Mouse (Mus musculus): ENCODE measurements around the gene Ube2e2.
"Not testable (repeated sequence)": the region's sequence is repeated elsewhere in the genome, so short reads cannot be mapped to it uniquely, and the experiment has no call there.

Gene Ube2e2

GRCm38 (mm10) chr14:18618603-18619002 lies 275.5 kb downstream of the Ube2e2 start:
- no peak for DNase-seq

- DNase-seq = no peak
Measured at GRCm38 (mm10) chr14:18601927-18602326, 292.1 kb downstream of the Ube2e2 start.

GRCm38 (mm10) chr14:18586239-18587034 lies 307.6 kb downstream of the Ube2e2 start:
- no peak for DNase-seq

DNA sequence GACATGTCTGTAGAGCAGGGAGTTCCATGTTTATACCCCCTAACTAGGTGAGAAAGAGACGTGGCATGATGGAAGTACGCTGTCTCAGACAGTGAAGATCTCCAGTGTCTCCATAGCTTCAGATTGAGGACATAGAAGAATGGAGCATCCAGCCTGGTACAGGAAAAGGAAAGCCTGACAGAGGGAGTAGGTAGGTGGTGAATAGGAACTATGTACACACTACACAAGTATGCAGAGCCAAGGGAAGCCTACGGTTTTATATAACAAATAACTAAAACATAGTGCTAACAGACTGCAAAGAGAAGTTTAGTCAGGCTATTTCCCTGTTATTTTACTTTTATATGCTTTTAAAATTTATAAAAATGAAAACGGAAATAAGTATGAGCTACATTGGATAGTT lies 312.3 kb downstream of the Ube2e2 start:
- DNase-seq = no peak

- DNase-seq = no peak
Measured at GRCm38 (mm10) chr14:18574756-18575155, 319.3 kb downstream of the Ube2e2 start.

- no peak for DNase-seq
Measured at GRCm38 (mm10) chr14:18574130-18574721, 319.8 kb downstream of the Ube2e2 start.

DNA sequence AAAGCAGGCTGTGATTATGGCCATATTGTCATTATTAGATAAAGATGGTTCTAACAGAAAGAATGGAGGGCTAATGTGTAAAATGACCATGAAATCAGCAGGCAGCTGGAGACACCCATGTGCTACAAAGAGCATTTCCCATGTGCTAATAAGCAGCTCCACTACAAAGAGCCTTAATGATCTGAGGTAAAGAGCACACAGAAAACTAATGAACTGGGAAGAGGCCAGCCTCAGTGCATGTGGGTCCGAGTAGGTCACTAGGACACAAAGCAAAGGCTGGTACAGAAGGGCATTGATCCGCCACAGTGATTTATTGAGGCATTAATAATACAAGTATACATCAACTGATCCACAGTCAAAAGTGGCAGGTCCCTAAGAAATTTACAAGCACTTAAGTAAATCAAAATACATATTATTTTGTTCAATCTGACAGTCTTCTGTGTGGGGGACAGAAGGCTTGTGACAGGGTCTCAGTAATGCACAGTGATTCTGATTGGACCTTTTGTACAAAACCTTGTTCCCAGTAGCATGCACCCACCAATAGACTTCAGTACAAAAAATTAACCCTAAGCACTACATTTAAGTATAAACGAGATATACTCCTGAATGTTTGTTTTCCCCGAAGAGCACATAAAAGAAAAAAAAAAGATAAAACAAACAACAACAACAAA lies 320.6 kb downstream of the Ube2e2 start:
- DNase-seq = no peak

- no peak for DNase-seq
Measured at GRCm38 (mm10) chr14:18572852-18573251, 321.2 kb downstream of the Ube2e2 start.

GRCm38 (mm10) chr14:18569615-18570014 lies 324.5 kb downstream of the Ube2e2 start:
- no peak for DNase-seq

DNA sequence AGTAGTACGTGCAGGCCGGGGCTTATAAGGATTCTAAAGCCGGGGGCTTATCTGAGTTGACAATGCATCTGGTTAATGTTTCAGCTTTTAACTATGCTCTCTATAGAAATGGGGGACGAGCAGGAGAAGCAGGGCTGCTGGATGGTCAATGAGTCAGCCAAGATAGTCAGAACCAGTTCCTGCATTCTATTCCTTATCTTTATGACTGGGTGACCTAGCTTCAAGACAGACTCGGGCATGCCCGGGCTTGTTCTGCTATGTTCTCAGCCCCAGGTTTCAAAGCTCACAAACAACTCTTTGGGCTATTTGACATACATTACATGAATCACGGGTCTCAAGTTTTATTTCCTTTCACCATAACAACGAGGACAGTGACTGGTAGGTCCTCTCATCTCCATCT lies 329.1 kb downstream of the Ube2e2 start:
- DNase-seq = not testable (repeated sequence)

DNA sequence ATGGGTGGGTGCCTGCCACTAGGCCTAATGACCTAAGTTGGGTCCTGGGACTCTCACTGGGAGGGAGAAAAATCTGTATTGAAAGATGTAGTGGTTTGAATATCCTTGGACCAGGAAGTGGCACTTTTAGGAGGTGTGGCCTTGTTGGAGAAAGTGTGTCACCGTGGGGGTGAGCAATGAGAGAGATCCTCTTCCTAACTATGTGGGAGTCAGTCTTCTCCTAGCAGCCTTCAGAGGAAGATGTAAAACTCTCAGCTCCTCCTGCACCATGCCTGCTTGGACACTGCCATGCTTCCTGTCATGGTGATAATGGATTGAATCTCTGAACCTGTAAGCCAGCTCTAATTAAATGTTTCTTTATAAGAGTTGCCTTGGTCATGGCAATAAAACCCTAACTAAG lies 338.8 kb downstream of the Ube2e2 start:
- DNase-seq = no peak

- DNase-seq = no peak
Measured at GRCm38 (mm10) chr14:18554627-18554988, 339.5 kb downstream of the Ube2e2 start.

DNA sequence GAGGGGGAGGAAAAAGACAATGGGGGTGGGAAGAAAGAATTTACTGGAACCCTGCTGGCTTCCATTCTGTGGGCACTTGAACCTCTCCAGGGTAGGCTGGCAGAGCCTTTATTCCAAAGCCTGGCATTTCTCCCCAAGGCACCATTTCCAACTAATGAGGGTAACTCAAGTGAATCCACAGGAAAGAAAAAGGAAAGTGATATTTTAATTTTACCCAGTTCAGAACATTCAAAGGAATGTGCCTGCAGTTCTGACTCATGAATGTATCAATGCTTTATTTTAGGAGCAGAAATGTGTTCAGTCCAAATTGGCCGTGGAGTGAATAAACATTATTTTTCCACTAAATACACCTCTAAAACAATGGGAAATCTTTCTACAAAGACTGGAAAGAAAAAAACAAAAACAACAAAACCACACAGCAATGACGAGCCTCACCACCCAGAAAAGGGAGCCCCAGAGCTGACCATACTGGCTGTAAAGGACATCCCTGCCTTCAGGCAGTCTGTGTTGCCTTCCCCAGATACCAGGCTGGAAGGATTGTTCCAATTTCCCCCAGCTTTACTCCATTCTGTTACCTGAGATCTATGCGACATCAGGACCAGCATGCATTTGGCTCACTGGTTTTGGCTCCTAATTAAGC lies 340.0 kb downstream of the Ube2e2 start:
- DNase-seq = no peak

DNA sequence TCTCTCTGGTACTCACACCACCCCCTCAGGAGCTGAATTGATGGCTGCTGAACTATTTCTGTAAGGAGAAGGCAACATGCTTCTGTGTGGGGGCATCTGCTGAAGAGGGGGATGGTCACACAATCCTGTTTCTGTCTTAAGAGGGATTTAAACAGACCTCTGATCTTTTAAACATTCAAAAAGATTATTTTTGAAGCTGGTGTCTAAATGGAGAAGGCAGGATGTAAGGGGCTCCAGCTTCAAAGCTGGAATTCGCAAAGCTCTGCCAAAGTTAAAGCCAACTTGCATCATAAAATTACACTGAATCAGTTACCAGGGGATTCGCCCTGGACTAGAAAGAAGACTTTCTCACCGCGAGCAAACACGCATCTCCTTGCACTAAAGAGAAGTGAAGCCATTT lies 346.5 kb downstream of the Ube2e2 start:
- DNase-seq = peak; percentile 9

- DNase-seq = not testable (repeated sequence)
Measured at GRCm38 (mm10) chr14:18539092-18539491, 355.0 kb downstream of the Ube2e2 start.

- no peak for DNase-seq
Measured at GRCm38 (mm10) chr14:18530899-18531298, 363.2 kb downstream of the Ube2e2 start.

DNA sequence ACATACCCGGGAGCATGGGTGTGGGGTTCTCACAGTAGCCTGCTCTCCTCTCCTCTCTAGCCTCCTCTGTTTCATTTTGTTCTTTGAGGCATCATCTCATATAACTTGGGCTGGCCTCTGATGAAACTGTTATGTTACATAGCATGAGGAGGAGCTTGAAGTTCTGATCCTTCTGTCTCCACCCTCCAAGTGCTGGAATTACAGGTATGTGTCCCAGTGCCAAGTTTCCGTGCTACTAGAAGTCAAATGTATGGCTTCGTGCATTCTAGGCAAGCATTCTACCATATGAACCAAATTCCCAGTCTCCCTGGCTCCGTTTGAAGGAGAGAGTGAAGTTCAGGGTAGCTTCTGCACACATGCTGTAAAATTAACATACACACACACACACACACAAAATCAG lies 363.6 kb downstream of the Ube2e2 start:
- DNase-seq = no peak

Data from lung, postnatal 10 days (tissue).